Mouse (Mus musculus) thymus, adult 2 months (tissue): Measurements from ENCODE around the gene Lyar.

Source experiments
- CTCF ChIP-seq: fragments of 200-500 bp; IDR thresholded peaks from 2 replicates; pipeline ENCODE4 v1.5.1; 2012; ENCODE audit warnings: mild to moderate bottlenecking, control low read depth, low read length, moderate library complexity, borderline replicate concordance; ENCODE audit not compliant: control insufficient read depth, poor library complexity, insufficient read depth; ENCODE audit errors: extremely low read depth
- POLR2A ChIP-seq: fragments of 200-500 bp; IDR thresholded peaks from 2 replicates; pipeline ENCODE4 v1.6.1; 2012; ENCODE audit warnings: mild to moderate bottlenecking, low read length, control low read depth, moderate library complexity; ENCODE audit not compliant: control insufficient read depth, poor library complexity, insufficient read depth; ENCODE audit errors: extremely low read depth

DNA sequence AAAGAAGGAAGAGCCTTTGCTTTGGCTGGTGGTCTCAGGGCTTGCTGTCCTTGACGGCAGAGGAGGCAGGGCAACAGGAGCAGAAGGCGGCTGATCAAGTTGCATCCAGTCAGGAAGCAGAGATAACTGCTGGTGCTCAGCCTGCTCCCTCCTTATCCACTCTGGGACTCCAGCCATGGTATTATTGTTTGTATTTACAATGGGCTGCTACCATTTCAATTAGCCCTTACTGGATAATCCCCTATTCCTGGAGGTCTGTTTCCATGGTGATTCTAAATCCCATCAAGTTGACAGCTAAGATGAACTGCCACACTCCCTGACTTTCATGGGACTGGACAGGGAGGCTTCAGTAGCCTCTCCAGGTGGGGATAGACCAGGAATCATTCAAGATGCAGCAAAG is 25.3 kb upstream of the Lyar start:
- TF ChIP-seq POLR2A (no peak), CTCF (no peak)
